Mouse (Mus musculus): ENCODE measurements around the gene Kirrel3. TPM values are rescaled to one million over a fixed set of nuclear protein-coding genes. Genes with fewer than 3 reads are reported as not detected.

The Kirrel3 gene
- polyA plus RNA-seq, 1 experiment from 2014 or later, result 48.9 TPM

GRCm38 (mm10) chr9:34603750-34604149 is 118.1 kb downstream of the Kirrel3 start:
- no peak for ATAC-seq

DNA sequence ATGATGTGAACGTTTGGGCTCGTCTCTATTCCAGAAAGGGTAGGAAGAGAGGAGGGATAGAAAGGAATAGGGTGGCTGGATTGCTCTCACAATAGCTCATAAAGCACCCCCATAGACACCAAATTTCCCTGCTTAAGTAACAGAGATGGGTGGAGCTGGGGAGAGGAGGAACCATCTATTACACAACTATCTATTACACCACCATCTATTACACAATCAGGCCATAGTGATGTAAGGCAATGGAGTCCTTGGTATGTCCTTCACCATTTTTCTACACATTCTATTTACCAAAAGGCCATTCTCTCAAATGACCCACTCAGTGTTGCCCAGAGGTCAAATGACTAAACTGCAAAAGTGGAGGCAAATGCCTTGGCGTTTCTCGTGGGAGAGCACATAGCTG is 119.2 kb downstream of the Kirrel3 start:
- H3K27me3 ChIP-seq (replicated peaks; ENCODE audit: control insufficient read depth, insufficient read depth, low read length), result no peaks in the 10 kb centered on the region
- no peak for ATAC-seq
- no peaks in the 10 kb centered on the region; the same call in 1 of the 2 replicates for H3K4me1 ChIP-seq (ENCODE audit: control insufficient read depth, insufficient read depth, low read depth, low read length)
- H3K9ac ChIP-seq (ENCODE audit: low read depth, low read length), result no peak overlapping the region
- H3K9me3 ChIP-seq (ENCODE audit: control insufficient read depth, low read length), result no peaks in the 10 kb centered on the region
- H3K4me2 ChIP-seq (ENCODE audit: low read length), result no peak overlapping the region
- 78% methylated on average over 4 of the region's 4 CpGs for WGBS
- H3K27ac ChIP-seq (ENCODE audit: low read depth, low read length), result no peak overlapping the region
- no peak overlapping the region for H3K4me3 ChIP-seq (ENCODE audit: low read length)
- H3K36me3 ChIP-seq (ENCODE audit: control insufficient read depth, insufficient read depth, low read length), result no peaks in the 10 kb centered on the region

More at GRCm38 (mm10) chr9:34603750-34604149, 118.1 kb downstream of the Kirrel3 start:
- H3K4me2 ChIP-seq (ENCODE audit: low read length), result no peak overlapping the region
- no peak overlapping the region for H3K9ac ChIP-seq (ENCODE audit: low read depth, low read length)
- no peaks in the 10 kb centered on the region for H3K36me3 ChIP-seq (ENCODE audit: control insufficient read depth, insufficient read depth, low read length)
- WGBS, result 70% methylated on average over 7 of the region's 7 CpGs
- no peaks in the 10 kb centered on the region for H3K9me3 ChIP-seq (ENCODE audit: control insufficient read depth, low read length)
- no peaks in the 10 kb centered on the region; the same call in 1 of the 2 replicates for H3K4me1 ChIP-seq (ENCODE audit: control insufficient read depth, insufficient read depth, low read depth, low read length)
- no peaks in the 10 kb centered on the region for H3K27me3 ChIP-seq (replicated peaks; ENCODE audit: control insufficient read depth, insufficient read depth, low read length)
- H3K27ac ChIP-seq (ENCODE audit: low read depth, low read length), result no peak overlapping the region
- no peak overlapping the region for H3K4me3 ChIP-seq (ENCODE audit: low read length)

GRCm38 (mm10) chr9:34605486-34605885 is 119.8 kb downstream of the Kirrel3 start:
- 75% methylated on average over 8 of the region's 8 CpGs for WGBS

DNA sequence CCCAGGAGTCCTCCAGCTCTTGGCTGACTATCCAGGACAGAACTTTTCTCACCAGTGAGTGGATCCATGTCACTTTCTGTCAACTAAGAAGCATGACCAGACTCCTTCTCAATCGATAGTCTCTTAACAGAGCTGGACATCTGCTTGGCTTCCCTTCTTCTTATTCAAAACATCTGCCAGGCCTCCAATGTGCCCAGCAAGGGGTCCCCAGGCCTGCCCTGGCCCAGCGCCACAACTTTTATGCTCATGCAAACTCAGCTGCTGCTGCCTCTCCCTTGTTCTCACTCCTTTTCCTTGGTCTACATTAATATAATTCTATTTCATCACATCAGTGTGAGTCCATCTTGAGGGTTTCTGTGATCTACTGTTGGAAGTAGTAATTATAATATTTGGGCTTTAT is 122.3 kb downstream of the Kirrel3 start:
- WGBS, result 38% methylated on average over 2 of the region's 2 CpGs
- ATAC-seq, result no peak

More at GRCm38 (mm10) chr9:34605486-34605885, 119.8 kb downstream of the Kirrel3 start:
- H3K9me3 ChIP-seq (ENCODE audit: control insufficient read depth, low read length), result no peaks in the 10 kb centered on the region
- H3K4me3 ChIP-seq (ENCODE audit: low read length), result no peak overlapping the region
- H3K4me1 ChIP-seq (ENCODE audit: control insufficient read depth, insufficient read depth, low read depth, low read length), result no peaks in the 10 kb centered on the region; the same call in 1 of the 2 replicates
- no peak overlapping the region for H3K27ac ChIP-seq (ENCODE audit: low read depth, low read length)
- no peak overlapping the region for H3K9ac ChIP-seq (ENCODE audit: low read depth, low read length)
- no peaks in the 10 kb centered on the region for H3K27me3 ChIP-seq (replicated peaks; ENCODE audit: control insufficient read depth, insufficient read depth, low read length)
- no peaks in the 10 kb centered on the region for H3K36me3 ChIP-seq (ENCODE audit: control insufficient read depth, insufficient read depth, low read length)
- ATAC-seq, result no peak
- no peak overlapping the region for H3K4me2 ChIP-seq (ENCODE audit: low read length)

GRCm38 (mm10) chr9:34612886-34613769 is 127.4 kb downstream of the Kirrel3 start:
- Histone ChIP-seq H3K9me3 (ENCODE audit: control insufficient read depth, low read length) (no peaks in the 10 kb centered on the region), H3K27ac (ENCODE audit: low read depth, low read length) (no peak overlapping the region), H3K27me3 (replicated peaks; ENCODE audit: control insufficient read depth, insufficient read depth, low read length) (no peaks in the 10 kb centered on the region), H3K9ac (ENCODE audit: low read depth, low read length) (no peak overlapping the region), H3K4me1 (ENCODE audit: control insufficient read depth, insufficient read depth, low read depth, low read length) (no peaks in the 10 kb centered on the region; the same call in 1 of the 2 replicates), H3K36me3 (ENCODE audit: control insufficient read depth, insufficient read depth, low read length) (no peaks in the 10 kb centered on the region), H3K4me3 (ENCODE audit: low read length) (no peak overlapping the region), H3K4me2 (ENCODE audit: low read length) (no peak overlapping the region)
- WGBS, result 79% methylated on average over 6 of the region's 6 CpGs
- ATAC-seq, result peak; percentile 75

More for the DNA sequence above, 122.3 kb downstream of the Kirrel3 start:
- Histone ChIP-seq H3K4me3 (ENCODE audit: low read length) (no peak overlapping the region), H3K4me1 (ENCODE audit: control insufficient read depth, insufficient read depth, low read depth, low read length) (no peaks in the 10 kb centered on the region; the same call in 1 of the 2 replicates), H3K9ac (ENCODE audit: low read depth, low read length) (no peak overlapping the region), H3K9me3 (ENCODE audit: control insufficient read depth, low read length) (no peaks in the 10 kb centered on the region), H3K36me3 (ENCODE audit: control insufficient read depth, insufficient read depth, low read length) (no peaks in the 10 kb centered on the region), H3K4me2 (ENCODE audit: low read length) (no peak overlapping the region), H3K27me3 (replicated peaks; ENCODE audit: control insufficient read depth, insufficient read depth, low read length) (no peaks in the 10 kb centered on the region), H3K27ac (ENCODE audit: low read depth, low read length) (no peak overlapping the region)

- 46% methylated on average over 6 of the region's 6 CpGs for WGBS
- ATAC-seq, result no peak
Measured at GRCm38 (mm10) chr9:34618099-34618498, 132.4 kb downstream of the Kirrel3 start.

GRCm38 (mm10) chr9:34619913-34620312 is 134.2 kb downstream of the Kirrel3 start:
- 63% methylated on average over 3 of the region's 3 CpGs for WGBS
- Histone ChIP-seq H3K9me3 (ENCODE audit: control insufficient read depth, low read length) (no peaks in the 10 kb centered on the region), H3K9ac (ENCODE audit: low read depth, low read length) (no peak overlapping the region), H3K27ac (ENCODE audit: low read depth, low read length) (no peak overlapping the region), H3K36me3 (ENCODE audit: control insufficient read depth, insufficient read depth, low read length) (no peaks in the 10 kb centered on the region), H3K4me2 (ENCODE audit: low read length) (no peak overlapping the region), H3K27me3 (replicated peaks; ENCODE audit: control insufficient read depth, insufficient read depth, low read length) (no peaks in the 10 kb centered on the region), H3K4me3 (ENCODE audit: low read length) (no peak overlapping the region), H3K4me1 (ENCODE audit: control insufficient read depth, insufficient read depth, low read depth, low read length) (no peaks in the 10 kb centered on the region)
- no peak; the same call in 1 of the 2 replicates for ATAC-seq

More at GRCm38 (mm10) chr9:34618099-34618498, 132.4 kb downstream of the Kirrel3 start:
- Histone ChIP-seq H3K27me3 (replicated peaks; ENCODE audit: control insufficient read depth, insufficient read depth, low read length) (no peaks in the 10 kb centered on the region), H3K27ac (ENCODE audit: low read depth, low read length) (no peak overlapping the region), H3K36me3 (ENCODE audit: control insufficient read depth, insufficient read depth, low read length) (no peaks in the 10 kb centered on the region), H3K4me1 (ENCODE audit: control insufficient read depth, insufficient read depth, low read depth, low read length) (no peaks in the 10 kb centered on the region), H3K9me3 (ENCODE audit: control insufficient read depth, low read length) (no peaks in the 10 kb centered on the region), H3K4me2 (ENCODE audit: low read length) (no peak overlapping the region), H3K4me3 (ENCODE audit: low read length) (no peak overlapping the region), H3K9ac (ENCODE audit: low read depth, low read length) (no peak overlapping the region)

GRCm38 (mm10) chr9:34623526-34623925 is 137.8 kb downstream of the Kirrel3 start:
- H3K36me3 ChIP-seq (ENCODE audit: control insufficient read depth, insufficient read depth, low read length), result no peaks in the 10 kb centered on the region
- no peaks in the 10 kb centered on the region for H3K4me1 ChIP-seq (ENCODE audit: control insufficient read depth, insufficient read depth, low read depth, low read length)
- WGBS, result 58% methylated on average over 5 of the region's 5 CpGs
- ATAC-seq, result no peak
- no peaks in the 10 kb centered on the region for H3K9me3 ChIP-seq (ENCODE audit: control insufficient read depth, low read length)
- H3K4me2 ChIP-seq (ENCODE audit: low read length), result no peak overlapping the region
- no peak overlapping the region for H3K4me3 ChIP-seq (ENCODE audit: low read length)
- H3K27ac ChIP-seq (ENCODE audit: low read depth, low read length), result no peak overlapping the region
- H3K9ac ChIP-seq (ENCODE audit: low read depth, low read length), result no peak overlapping the region
- H3K27me3 ChIP-seq (replicated peaks; ENCODE audit: control insufficient read depth, insufficient read depth, low read length), result no peaks in the 10 kb centered on the region

- no peak overlapping the region for H3K9ac ChIP-seq (ENCODE audit: low read depth, low read length)
- H3K4me1 ChIP-seq (ENCODE audit: control insufficient read depth, insufficient read depth, low read depth, low read length), result no peaks in the 10 kb centered on the region
- no peak for ATAC-seq
- H3K27me3 ChIP-seq (replicated peaks; ENCODE audit: control insufficient read depth, insufficient read depth, low read length), result no peaks in the 10 kb centered on the region
- no peak overlapping the region for H3K4me3 ChIP-seq (ENCODE audit: low read length)
- H3K27ac ChIP-seq (ENCODE audit: low read depth, low read length), result no peak overlapping the region
- 56% methylated on average over 2 of the region's 2 CpGs for WGBS
- H3K9me3 ChIP-seq (ENCODE audit: control insufficient read depth, low read length), result no peaks in the 10 kb centered on the region
- no peaks in the 10 kb centered on the region for H3K36me3 ChIP-seq (ENCODE audit: control insufficient read depth, insufficient read depth, low read length)
- H3K4me2 ChIP-seq (ENCODE audit: low read length), result no peak overlapping the region
Measured at GRCm38 (mm10) chr9:34624021-34624420, 138.3 kb downstream of the Kirrel3 start.

Measured in hindbrain, embryonic 16.5 days (tissue).